Mouse (Mus musculus) megakaryocyte, embryonic 14.5 days (primary cell): Measurements from ENCODE around the gene Kat2b.

ENCODE experiments used
- FLI1 ChIP-seq: IDR thresholded peaks from 2 replicates; pipeline ENCODE4 v1.6.1; 2012; ENCODE audit warnings: low read length, inconsistent platforms, mixed read lengths
- GATA1 ChIP-seq: IDR thresholded peaks from 3 replicates; pipeline ENCODE4 v1.6.1; 2012; ENCODE audit warnings: mixed read lengths, low read length, inconsistent platforms, borderline replicate concordance

GRCm38 (mm10) chr17:53519364-53519763, 47.3 kb upstream of the Kat2b start:
- TF ChIP-seq GATA1 (no peak), FLI1 (no peak)
